Mouse (Mus musculus) ES-E14 (cell line): Measurements from ENCODE around the gene Mad1l1. TPM values are rescaled to one million over a fixed set of nuclear protein-coding genes. Genes with fewer than 3 reads are reported as not detected.
A peak's percentile ranks its signal among the peaks of the same experiment; 100 is the strongest.

ENCODE experiments used
- DNase-seq: peaks from one replicate; pipeline ENCODE4 v3.0.0-alpha.2; 2013; ENCODE audit warnings: low read depth, low spot score
- H3K27ac ChIP-seq: 2 replicates; pipeline ENCODE4 v1.5.1; 2012; ENCODE audit warnings: low read depth, mild to moderate bottlenecking, low read length, moderate library complexity, mixed read lengths; ENCODE audit not compliant: poor library complexity, insufficient read depth, severe bottlenecking
- H3K36me3 ChIP-seq: 2 replicates; pipeline ENCODE4 v1.6.1; 2012; ENCODE audit warnings: mild to moderate bottlenecking, low read length, moderate library complexity, mixed read lengths; ENCODE audit not compliant: control insufficient read depth, poor library complexity, insufficient read depth, severe bottlenecking
- H3K4me1 ChIP-seq, 2 experiments: fragments of 150-350 bp in 1 of 2; sonication (generic) in 1 of 2; 2 replicates each; pipeline ENCODE4 v1.6.1; 2012; ENCODE audit warnings: low read length in 2 of 2, mild to moderate bottlenecking in 1 of 2, mixed read lengths in 1 of 2; ENCODE audit not compliant: control insufficient read depth in 2 of 2, insufficient read depth in 2 of 2, poor library complexity in 1 of 2
- H3K4me3 ChIP-seq, 2 experiments: fragments of 150-350 bp in 1 of 2; sonication (generic) in 1 of 2; 2 replicates each; pipeline ENCODE4 v1.5.1; 2012; ENCODE audit warnings: low read length in 2 of 2, low read depth in 1 of 2, mild to moderate bottlenecking in 1 of 2, mixed read lengths in 1 of 2; ENCODE audit not compliant: insufficient read depth in 1 of 2, poor library complexity in 1 of 2, severe bottlenecking in 1 of 2
- H3K9ac ChIP-seq: 2 replicates; pipeline ENCODE4 v1.6.1; 2012; ENCODE audit warnings: low read depth, mild to moderate bottlenecking, low read length, mixed read lengths; ENCODE audit not compliant: poor library complexity, insufficient read depth, severe bottlenecking
- H3K9me3 ChIP-seq: fragments of 150-350 bp; sonication (generic); 2 replicates; pipeline ENCODE4 v1.6.1; 2012; ENCODE audit warnings: low read depth, mild to moderate bottlenecking, low read length; ENCODE audit not compliant: control insufficient read depth, insufficient read depth
- CHD2 ChIP-seq: IDR thresholded peaks from 2 replicates; pipeline ENCODE4 v1.6.1; 2014; ENCODE audit warnings: mild to moderate bottlenecking, low read depth, low read length, inconsistent platforms
- HCFC1 ChIP-seq: IDR thresholded peaks from 2 replicates; pipeline ENCODE4 v1.6.1; 2012; ENCODE audit warnings: low read length, inconsistent platforms, borderline replicate concordance; ENCODE audit not compliant: insufficient read depth
- MAFK ChIP-seq: IDR thresholded peaks from 2 replicates; pipeline ENCODE4 v1.6.1; 2014; ENCODE audit warnings: mild to moderate bottlenecking, low read depth, low read length, inconsistent platforms; ENCODE audit not compliant: insufficient read depth
- ZC3H11A ChIP-seq: IDR thresholded peaks from 2 replicates; pipeline ENCODE4 v1.6.1; 2012; ENCODE audit warnings: low read depth, mild to moderate bottlenecking, inconsistent platforms, low read length, borderline replicate concordance
- ZNF384 ChIP-seq: IDR thresholded peaks from 2 replicates; pipeline ENCODE4 v1.6.1; 2012; ENCODE audit warnings: low read depth, low read length, inconsistent platforms
- in situ Hi-C, 2 experiments: fragments of 600-800 bp; cut with MboI; formaldehyde crosslinking; loops; one replicate each; pipeline ENCODE4 v1.15.1; 2025; ENCODE audit warnings: low sequenced_read_pairs in 2 of 2, inconsistent platforms in 1 of 2; ENCODE audit not compliant: unreplicated experiment in 2 of 2
- total RNA-seq: library from RNA; depleted of rRNA; stranded (reverse); fragments of 300-350 nt; gene quantifications from 2 replicates; pipeline ENCODE4 v1.2.3, GENCODE M21; 2012

Mad1l1 gene
- total RNA-seq, 1 experiment, result 47.2 TPM

DNA sequence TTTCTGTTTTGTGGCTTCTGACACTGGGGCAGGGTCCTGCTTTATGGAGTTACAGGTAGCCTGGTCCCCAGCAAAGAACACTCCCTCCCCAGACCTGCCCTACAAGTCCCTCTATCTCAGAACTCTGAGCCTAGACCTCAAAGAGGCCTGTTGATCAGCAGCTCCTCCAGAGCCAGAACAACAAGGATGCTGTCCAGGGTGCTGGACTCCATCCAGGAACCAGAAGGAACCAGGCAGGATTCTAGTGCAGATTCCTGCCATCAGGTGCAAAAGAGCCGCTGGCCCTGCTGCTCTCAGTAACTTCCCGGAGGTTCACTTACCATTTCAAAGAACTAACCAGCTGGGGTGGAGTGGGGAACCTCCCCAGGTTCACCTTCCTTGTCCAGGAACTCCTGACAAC lies 103.5 kb downstream of the Mad1l1 start:
- no peak for TF ChIP-seq ZC3H11A
- TF ChIP-seq HCFC1, result peak; percentile 46; the same call in 1 of the 2 replicates
- in situ Hi-C loops, result no loop called here
- no peak overlapping the region for H3K27ac ChIP-seq
- DNase-seq, result peak; percentile 78
- H3K4me3 ChIP-seq, result no peak overlapping the region
- no peak overlapping the region for H3K9ac ChIP-seq
- H3K4me1 ChIP-seq, result peaks cover 4 to 15% of the 10 kb centered on the region in 2 experiments; a peak in 2 of 4 replicates
- no peaks in the 10 kb centered on the region; the same call in 1 of the 2 replicates for H3K36me3 ChIP-seq
- H3K9me3 ChIP-seq, result no peaks in the 10 kb centered on the region

- Histone ChIP-seq H3K4me1 (peaks cover 4 to 15% of the 10 kb centered on the region in 2 experiments; a peak in 2 of 4 replicates), H3K9ac (no peak overlapping the region), H3K4me3 (no peak overlapping the region), H3K27ac (no peak overlapping the region), H3K9me3 (no peaks in the 10 kb centered on the region), H3K36me3 (no peaks in the 10 kb centered on the region; the same call in 1 of the 2 replicates)
- no peak for TF ChIP-seq ZC3H11A
- no peak for TF ChIP-seq MAFK
- TF ChIP-seq ZNF384, result no peak
- in situ Hi-C loops, result no loop called here
- DNase-seq, result no peak
Observed at GRCm38 (mm10) chr5:140217083-140217482, 104.3 kb downstream of the Mad1l1 start.

DNA sequence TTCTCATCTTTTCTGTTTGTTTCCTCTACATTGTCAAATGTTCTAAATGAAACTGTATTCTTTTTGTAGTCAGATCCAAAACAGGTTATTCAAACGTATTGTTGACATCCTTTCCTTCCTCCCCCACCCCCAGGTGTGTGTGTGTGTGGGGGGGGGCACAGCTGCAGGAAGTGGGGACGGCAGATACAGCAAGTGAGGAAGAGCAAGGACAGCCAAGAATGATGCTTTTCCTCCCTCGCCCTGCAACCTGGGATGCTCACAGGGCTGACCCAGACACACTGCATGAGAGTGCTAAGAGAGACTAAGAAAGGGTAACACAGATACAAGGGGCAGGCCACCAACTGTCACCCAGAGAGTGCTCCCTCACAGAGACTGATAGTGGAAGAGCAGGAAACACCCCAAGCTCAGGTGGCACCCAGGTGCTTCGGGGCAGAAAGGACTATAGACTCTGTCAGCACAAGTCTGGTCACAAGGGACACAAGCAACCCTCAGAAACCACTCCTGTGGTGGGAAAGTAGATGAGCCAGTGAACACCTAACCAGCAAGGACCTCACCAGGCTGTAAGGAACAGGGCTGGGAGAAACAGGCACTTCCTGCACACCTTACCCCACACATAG lies 105.8 kb downstream of the Mad1l1 start:
- TF ChIP-seq CHD2 (no peak), ZC3H11A (no peak), ZNF384 (no peak), MAFK (no peak), HCFC1 (no peak)

DNA sequence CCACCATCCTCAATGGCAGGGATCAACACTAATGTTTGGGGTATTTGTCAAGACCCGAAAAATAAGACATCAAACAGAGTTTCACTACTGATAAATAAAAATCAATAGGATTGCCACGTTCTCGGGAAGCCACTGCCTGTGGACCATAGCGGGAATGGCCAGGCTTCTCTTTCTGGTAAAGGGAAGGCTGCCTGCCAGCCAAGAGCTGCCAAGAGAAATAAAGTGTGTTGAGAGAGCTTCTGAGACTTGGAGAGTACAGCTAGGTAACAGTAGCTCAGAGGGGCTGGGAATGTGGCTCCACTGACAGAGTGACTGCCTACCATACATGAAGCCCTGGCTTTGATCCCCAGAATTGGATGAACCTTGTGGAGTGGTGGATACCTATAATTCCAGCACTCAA lies 108.4 kb downstream of the Mad1l1 start:
- DNase-seq, result no peak
- Histone ChIP-seq H3K27ac (no peak overlapping the region), H3K36me3 (no peaks in the 10 kb centered on the region; the same call in 1 of the 2 replicates), H3K4me1 (peaks cover 3 to 11% of the 10 kb centered on the region in 2 experiments; a peak in 3 of 4 replicates), H3K4me3 (no peak overlapping the region), H3K9me3 (no peaks in the 10 kb centered on the region), H3K9ac (no peak overlapping the region)
- TF ChIP-seq MAFK (no peak), ZNF384 (no peak), ZC3H11A (no peak), CHD2 (no peak), HCFC1 (no peak)
- in situ Hi-C loops, result no loop called here

More for the DNA sequence above, 105.8 kb downstream of the Mad1l1 start:
- H3K9ac ChIP-seq, result no peak overlapping the region
- no peaks in the 10 kb centered on the region for H3K9me3 ChIP-seq
- in situ Hi-C loops, result no loop called here
- no peak overlapping the region; the same call in 1 of the 2 replicates for H3K27ac ChIP-seq
- H3K4me3 ChIP-seq, result no peak overlapping the region
- DNase-seq, result no peak
- H3K36me3 ChIP-seq, result no peaks in the 10 kb centered on the region; the same call in 1 of the 2 replicates
- H3K4me1 ChIP-seq, result peaks cover 4 to 15% of the 10 kb centered on the region in 2 experiments; a peak in 2 of 4 replicates
